Mouse (Mus musculus): ENCODE results near the gene Magi1. TPM values are rescaled to one million over a fixed set of nuclear protein-coding genes. Genes with fewer than 3 reads are reported as not detected.
"Not testable (repeated sequence)": the region's sequence is repeated elsewhere in the genome, so short reads cannot be mapped to it uniquely, and the experiment has no call there.

The Magi1 gene
- total RNA-seq, 2 experiments from 2014 or later = 13.9 to 18.5 TPM

- no peak for DNase-seq
Observed at GRCm38 (mm10) chr6:94060621-94061213, 223.0 kb downstream of the Magi1 start.

DNA sequence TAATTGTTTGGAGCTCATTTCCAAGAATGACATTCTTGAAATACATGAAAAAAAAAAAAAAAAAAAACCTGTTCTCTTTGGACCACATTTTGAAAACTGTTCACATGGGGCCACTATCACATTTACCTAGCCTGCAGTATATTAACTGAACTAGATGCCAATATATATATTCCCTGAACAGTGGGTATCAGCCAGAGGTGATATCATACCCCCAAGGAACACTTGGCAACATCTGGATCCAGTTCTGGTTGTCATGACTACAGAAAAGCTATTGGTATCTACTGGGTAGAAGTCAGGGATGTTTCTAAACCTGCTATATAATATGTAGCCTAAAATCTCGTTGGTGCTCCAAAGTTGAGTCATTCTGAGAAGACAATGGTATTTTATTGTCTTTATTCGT is 224.6 kb downstream of the Magi1 start:
- no peak for DNase-seq

GRCm38 (mm10) chr6:94053920-94054319 is 229.8 kb downstream of the Magi1 start:
- DNase-seq = peak; percentile 19 to 54

- no peak for DNase-seq
Observed at GRCm38 (mm10) chr6:94045180-94045579, 238.5 kb downstream of the Magi1 start.

- no peak for DNase-seq
Observed at GRCm38 (mm10) chr6:94043461-94043860, 240.3 kb downstream of the Magi1 start.

- peak in 1 of 2 experiments; percentile 48 for DNase-seq
Observed at GRCm38 (mm10) chr6:94040093-94040492, 243.6 kb downstream of the Magi1 start.

DNA sequence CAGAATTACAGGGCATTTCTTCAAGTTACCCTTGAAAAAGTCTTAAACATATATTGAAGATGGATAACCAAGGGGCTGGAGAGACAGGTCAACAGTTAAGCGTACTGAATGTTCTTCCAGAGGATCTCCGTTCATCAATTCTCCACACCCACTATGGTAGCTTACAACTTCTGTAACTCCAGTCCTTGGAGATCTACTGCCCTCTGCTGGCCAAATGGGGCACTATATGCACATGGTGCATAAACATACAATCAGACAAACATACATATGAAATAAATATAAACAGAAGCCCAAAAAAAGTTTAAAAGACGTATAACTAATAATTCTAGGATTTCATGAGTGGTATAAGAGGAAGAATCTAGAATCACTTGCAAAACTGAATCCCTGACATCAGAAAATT is 244.8 kb downstream of the Magi1 start:
- DNase-seq = no peak

GRCm38 (mm10) chr6:94036554-94036953 is 247.2 kb downstream of the Magi1 start:
- DNase-seq = no peak

GRCm38 (mm10) chr6:94026361-94026760 is 257.4 kb downstream of the Magi1 start:
- DNase-seq = no peak

DNA sequence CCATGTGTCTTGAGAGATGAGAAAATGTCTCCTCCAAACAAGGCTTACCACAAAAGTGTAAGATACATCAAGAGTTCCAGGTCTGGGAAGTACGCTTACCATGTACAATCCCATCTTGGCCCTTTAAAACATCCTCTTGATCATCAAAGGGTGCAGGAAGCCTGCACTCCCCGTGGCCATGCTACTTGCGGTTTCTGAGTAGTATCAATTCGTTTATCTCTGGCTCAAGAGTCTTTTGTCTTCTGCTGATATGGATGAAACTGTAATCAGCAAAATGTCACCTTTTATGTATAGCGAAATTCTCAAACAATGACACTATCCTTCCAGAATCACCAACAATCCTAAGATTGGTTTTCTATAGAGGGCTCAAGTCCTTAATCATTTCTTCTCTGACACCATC is 261.3 kb downstream of the Magi1 start:
- DNase-seq = no peak

DNA sequence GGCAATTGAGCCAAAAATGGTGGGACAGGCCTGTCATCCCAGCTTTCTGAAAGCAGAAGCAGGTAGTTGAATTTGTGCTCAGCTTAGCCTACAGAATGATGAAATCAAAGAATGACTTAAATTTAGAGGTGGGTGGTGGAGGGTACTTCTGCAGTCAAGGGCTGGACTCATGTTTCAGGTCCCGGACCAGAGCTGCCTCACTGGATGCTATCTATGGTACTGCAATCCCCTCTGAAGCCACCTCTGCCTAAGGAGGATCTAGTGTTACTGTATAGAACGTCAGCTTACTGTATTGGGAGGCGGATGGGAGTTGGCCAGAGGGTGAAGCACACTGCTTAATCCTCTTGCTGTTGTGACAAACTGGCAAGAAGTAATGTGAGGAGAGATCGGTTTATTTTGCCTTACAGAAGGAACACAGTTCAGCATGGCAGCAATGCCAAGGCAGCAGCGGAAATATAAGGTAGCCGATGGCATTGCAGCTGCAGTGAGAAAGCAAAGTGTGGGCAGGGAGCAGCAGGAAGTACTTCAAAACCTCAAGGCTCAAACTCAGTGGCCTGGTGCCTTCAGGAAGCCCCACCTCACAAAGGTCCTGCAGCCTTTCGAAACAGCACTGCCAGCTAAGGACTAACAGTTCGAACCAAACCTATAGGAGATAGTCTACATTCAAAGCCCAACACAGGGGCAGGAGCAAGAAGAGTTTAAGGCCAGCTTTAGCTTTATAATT is 262.3 kb downstream of the Magi1 start:
- DNase-seq = no peak

DNA sequence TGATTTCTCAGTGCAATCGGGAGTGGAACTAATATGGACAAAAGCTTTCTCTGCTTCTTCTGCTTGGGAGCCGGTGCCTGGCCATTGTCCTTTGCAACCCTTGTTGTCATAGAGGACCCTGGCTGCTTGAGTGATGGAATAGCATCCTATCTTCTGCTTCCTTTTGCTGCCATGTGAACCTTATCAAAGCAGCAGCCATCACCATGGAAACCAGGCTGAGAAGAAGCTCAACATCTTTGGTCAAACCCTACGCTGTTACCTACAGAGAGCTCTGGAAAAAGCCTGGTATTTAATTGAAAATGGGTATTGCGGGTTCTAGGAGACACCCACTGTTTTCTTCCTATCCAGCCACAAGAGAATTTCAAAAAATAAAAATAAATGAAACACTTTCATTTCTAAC is 263.2 kb downstream of the Magi1 start:
- no peak for DNase-seq

DNA sequence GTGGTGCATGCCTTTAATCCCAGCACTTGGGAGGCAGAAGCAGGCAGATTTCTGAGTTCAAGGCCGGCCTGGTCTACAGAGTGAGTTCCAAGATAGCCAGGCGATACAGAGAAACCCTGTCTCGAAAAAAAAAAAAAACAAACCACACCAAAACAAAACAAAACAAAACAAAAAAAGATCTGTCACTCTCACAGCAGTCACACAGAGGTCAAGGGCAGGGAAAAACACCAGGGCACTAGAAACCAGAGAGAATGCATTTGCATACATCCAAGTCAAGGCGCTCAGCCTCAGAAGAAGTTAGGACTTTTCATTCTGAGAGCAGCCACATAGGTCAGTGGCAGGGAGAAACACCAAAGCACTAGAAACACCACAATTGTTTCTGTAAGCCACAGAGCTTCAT is 263.8 kb downstream of the Magi1 start:
- DNase-seq = no peak

DNA sequence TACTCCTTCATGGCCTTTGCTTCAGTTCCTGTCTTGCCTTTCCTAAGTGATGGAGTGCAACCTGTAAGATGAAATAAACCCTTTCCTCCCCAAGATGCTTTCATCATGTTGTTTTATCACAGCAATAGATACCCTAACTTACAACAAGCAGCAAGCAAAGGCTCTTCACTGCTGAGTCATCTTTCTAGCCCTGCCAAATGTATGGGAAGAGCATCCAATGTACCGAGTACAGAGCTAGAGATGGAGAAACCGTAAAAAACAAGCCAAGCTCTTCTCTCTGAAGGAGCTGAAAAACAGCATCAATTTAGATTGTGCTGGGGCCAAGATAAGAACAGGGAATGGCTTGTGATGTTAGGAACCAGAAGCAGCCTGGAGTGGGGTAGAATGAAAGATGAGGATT is 270.0 kb downstream of the Magi1 start:
- DNase-seq = no peak

DNA sequence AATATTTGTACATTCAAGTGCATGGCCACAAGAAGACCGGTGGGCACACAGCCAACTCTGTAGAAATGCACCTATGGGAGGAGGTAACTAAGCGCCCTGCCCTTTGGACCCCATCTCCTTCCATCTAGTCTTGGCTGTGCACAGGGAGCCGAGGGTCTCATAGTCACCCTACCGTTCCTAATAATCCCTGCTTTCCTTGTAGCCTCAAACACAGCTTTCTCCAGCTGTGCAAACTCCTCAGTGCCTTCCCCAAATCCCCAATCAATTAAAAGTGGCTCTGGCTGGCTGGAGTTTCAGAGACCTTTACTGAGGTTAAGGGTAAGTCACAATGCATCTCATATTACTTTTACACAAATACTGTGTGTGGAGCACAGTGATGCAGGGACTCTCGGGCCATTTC is 271.8 kb downstream of the Magi1 start:
- DNase-seq = no peak

DNA sequence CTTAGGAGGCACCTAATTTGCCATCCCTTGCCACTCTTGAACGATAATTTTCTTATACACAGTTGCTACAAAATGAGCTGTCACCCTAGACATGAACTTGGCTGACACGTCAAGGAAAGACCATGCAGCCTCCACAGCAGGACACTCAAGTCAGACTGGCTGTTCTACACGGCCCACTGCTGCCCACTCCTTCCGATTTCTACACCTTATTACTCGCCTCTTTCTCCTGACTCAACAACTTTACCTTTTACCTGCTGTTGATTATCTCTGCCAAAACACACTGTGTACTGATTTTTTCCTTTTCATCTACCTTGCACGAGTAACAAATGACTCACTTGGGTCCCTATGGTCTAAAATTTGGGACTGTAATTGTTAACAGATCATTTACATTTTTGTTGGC is 272.2 kb downstream of the Magi1 start:
- DNase-seq = no peak

- no peak for DNase-seq
Observed at GRCm38 (mm10) chr6:94008577-94008976, 275.1 kb downstream of the Magi1 start.

GRCm38 (mm10) chr6:94003586-94003985 is 280.1 kb downstream of the Magi1 start:
- DNase-seq = not testable (repeated sequence)

DNA sequence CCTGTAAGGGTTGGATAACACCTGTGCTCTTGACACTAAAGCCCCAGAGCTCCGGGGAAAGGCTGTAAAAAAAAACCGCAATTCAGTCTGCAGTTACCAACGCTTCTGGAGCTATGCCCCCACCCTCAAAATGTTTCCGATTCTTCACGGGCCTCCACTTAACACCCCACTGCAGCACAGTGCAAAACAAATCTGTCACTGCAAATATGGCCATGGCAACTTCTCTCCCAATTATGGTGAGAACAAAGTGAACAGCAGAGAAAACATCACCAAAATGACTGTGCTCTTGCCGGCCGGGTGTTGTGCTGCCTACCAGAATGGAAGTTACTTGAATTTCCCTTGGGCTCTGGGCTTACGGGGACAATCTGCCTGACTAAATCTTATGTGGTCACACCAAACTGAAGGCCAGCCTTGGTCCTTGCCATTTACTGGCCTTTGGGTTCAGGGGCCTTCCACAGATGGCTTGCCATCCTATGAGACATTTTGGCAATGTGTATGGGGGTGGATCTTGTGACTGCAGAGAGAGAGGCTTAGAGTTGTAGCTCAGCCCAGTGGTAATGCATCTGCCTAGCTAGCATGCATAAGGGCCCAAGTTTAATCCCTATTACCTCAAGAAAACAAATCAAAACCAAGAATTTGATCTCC is 286.8 kb downstream of the Magi1 start:
- DNase-seq = no peak

GRCm38 (mm10) chr6:93987561-93987960 is 296.2 kb downstream of the Magi1 start:
- DNase-seq = no peak

DNA sequence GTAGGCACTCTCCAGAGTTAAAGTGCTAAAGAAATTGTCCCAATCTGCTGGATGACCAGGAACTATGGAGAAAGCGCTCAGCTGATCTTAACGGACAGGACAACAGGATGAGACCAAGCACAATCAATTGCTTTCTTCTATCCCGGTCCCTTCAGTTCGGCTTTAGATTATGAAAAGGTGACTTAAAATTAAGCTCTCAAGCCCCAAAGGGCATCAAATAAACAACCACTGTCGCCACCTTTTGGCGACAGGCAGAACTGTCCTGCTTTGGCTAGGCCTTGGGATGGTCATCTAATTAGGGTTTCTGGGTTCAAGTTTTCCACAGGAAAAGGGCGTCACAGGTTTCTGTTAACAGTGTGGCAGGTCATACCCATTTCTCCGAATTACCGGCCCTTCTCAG is 298.6 kb downstream of the Magi1 start:
- DNase-seq = peak; percentile 19 to 66

DNA sequence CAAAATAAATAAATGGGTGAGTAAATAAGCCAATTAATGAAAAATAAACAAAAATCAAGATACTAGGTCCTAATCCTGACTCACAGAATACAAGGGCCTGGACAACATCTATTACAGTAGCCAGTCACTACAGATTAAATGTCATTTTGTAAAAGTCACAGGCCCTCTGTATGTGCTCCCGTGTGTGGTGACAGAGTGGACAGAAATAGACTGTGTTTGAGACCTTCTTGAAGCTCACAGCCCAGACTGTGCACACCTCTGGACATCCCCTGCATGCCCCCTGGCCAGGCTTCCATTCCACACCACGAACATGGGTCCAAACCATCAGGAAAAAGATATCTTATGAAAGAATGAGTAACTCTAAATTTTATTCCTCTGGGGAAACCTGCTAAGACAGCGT is 300.2 kb downstream of the Magi1 start:
- DNase-seq = no peak

DNA sequence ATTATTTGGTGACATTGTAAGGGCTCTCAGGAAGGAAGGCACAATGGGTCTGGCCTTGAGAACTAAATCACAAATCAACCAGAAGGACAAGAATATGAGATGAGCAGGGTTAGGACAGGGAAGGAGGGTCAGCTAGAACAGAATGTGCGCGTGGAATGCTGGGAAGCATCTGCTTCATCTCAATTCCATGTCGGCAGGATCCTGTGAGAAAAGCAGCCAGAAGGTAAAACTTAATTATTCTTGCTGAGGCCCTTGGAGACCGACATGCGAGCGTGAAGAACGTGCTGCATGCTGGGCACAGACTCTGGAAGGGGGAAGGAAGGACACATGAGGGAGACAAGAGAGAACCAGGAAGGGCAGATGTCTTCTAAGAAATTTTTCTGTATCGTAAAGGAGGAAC is 302.5 kb downstream of the Magi1 start:
- DNase-seq = no peak

DNA sequence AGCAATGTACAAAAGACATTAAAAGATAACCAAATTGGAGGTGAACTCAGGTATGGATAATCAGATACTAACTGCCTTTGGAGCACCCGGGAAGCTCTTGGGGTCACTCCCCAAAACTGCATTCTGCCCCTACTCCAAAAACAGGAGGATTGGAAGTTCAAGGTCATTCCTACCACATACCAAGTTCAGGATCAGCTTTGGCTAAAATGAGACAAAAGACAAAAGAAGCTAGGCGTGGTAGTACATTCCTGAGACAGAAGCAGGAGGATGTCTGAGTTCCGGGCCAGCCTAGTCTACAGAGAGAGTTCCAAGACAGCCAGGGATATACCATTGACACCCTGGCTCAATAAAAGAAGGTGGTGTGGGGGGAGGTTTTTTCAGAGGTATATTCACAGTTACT is 304.5 kb downstream of the Magi1 start:
- no peak for DNase-seq
